Mouse (Mus musculus): Measurements from ENCODE around the gene Mri1. TPM values are rescaled to one million over a fixed set of nuclear protein-coding genes. Genes with fewer than 3 reads are reported as not detected.
A peak's percentile ranks its signal among the peaks of the same experiment; 100 is the strongest.

Mri1 gene
- total RNA-seq, 2 experiments from 2014 or later: 19.1 to 51.9 TPM

GRCm38 (mm10) chr8:84207811-84208210 lies 49.3 kb downstream of the Mri1 start:
- ATAC-seq (replicated peaks; ENCODE audit: low FRiP score, low TSS enrichment, poor library complexity, severe bottlenecking): no peak

DNA sequence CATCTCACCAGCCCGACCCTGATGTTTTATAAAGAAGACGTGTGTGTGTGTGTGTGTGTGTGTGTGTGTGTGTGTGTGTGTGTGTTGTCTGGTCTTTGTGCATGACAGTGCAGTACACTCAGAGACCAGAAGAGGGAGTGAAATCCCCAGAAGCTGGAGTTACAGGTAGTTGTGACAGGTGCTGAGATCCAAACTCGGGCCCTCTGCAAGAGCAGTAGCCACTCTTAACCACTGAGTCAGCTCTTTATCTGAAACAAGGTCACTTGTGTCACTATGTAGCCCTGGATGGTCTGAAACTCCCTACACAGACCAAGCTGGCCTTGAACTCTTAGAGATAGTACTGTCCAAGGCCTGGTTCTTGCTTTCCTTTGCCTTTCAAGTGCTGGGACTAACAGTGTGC lies 50.5 kb downstream of the Mri1 start:
- ATAC-seq (replicated peaks; ENCODE audit: low FRiP score, low TSS enrichment, poor library complexity, severe bottlenecking): no peak

DNA sequence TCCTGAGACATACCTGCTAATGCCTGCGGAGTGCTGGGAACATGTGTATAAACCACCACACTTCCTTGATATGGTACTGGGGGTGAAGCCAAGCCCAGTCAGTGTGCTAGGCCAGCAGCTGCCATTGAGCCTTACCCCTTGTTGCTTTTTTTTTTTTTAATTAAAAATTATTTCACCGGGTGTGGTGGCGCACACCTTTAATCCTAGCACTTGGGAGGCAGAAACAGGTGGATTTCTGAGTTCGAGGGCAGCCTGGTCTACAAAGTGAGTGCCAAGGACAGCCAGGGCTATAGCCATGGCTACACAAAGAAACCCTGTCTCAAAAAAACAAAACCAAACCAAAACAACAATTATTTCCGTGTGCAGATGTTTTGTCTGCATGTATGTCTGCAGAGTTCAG lies 52.1 kb downstream of the Mri1 start:
- no peak for ATAC-seq (replicated peaks; ENCODE audit: low FRiP score, low TSS enrichment, poor library complexity, severe bottlenecking)

- ATAC-seq (replicated peaks; ENCODE audit: low FRiP score, low TSS enrichment, poor library complexity, severe bottlenecking): no peak
Observed at GRCm38 (mm10) chr8:84203975-84204772, 53.0 kb downstream of the Mri1 start.

- peak; percentile 28 for ATAC-seq (replicated peaks; ENCODE audit: low FRiP score, low TSS enrichment, poor library complexity, severe bottlenecking)
Observed at GRCm38 (mm10) chr8:84202938-84203917, 53.9 kb downstream of the Mri1 start.

- ATAC-seq (replicated peaks; ENCODE audit: low FRiP score, low TSS enrichment, poor library complexity, severe bottlenecking): no peak
Observed at GRCm38 (mm10) chr8:84202466-84202865, 54.7 kb downstream of the Mri1 start.

GRCm38 (mm10) chr8:84201545-84202245 lies 55.4 kb downstream of the Mri1 start:
- no peak for ATAC-seq (replicated peaks; ENCODE audit: low FRiP score, low TSS enrichment, poor library complexity, severe bottlenecking)

GRCm38 (mm10) chr8:84200652-84201544 lies 56.2 kb downstream of the Mri1 start:
- no peak for ATAC-seq (replicated peaks; ENCODE audit: low FRiP score, low TSS enrichment, poor library complexity, severe bottlenecking)

DNA sequence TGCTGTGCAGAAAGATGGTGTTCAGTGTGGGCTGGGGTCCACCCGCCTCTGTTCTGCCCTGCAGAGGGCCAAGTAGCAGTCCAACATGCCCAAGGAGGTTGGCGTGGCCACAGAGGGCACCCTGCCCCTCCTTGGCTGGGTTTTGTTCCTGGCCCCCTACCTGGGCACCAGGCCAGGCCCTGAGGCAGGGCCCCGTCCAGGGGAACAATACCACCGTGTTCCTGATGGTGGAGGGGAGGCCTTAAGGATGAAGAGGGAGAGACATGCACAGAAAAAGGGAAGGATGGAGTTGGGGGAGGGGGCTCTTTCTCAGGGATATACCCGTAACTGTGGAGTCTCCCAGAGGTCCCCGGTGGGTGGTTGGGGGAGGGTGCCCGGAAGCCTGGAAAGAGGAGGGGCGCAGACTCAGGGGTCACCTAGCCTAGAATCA lies 57.0 kb downstream of the Mri1 start:
- no peak for ATAC-seq (replicated peaks; ENCODE audit: low FRiP score, low TSS enrichment, poor library complexity, severe bottlenecking)

Other genes with a start within 250 kb of the Mri1 start
- not detected in 2 replicates for gene 2210011C24Rik, start 245.2 kb downstream of the Mri1 start, total RNA-seq (2014; fragmentation: Nextera tagmentation)
- gene 2210011C24Rik, start 245.2 kb downstream of the Mri1 start, total RNA-seq (2017): not detected in 2 replicates
- not detected in 2 replicates for gene Palm3, start 235.9 kb downstream of the Mri1 start, total RNA-seq (2014; fragmentation: Nextera tagmentation)
- 0.30 TPM in 1 of 2 replicates, not detected in the other for gene Palm3, start 235.9 kb downstream of the Mri1 start, total RNA-seq (2017)
- 16.0 and 24.2 TPM in 2 replicates for gene Il27ra, start 214.7 kb downstream of the Mri1 start, total RNA-seq (2014; fragmentation: Nextera tagmentation)
- 4.5 TPM in 2 replicates for gene Il27ra, start 214.7 kb downstream of the Mri1 start, total RNA-seq (2017)
- gene Rln3, start 212.3 kb downstream of the Mri1 start, total RNA-seq (2014; fragmentation: Nextera tagmentation): not detected in 2 replicates
- not detected in 2 replicates for gene Rln3, start 212.3 kb downstream of the Mri1 start, total RNA-seq (2017)
- 3.3 TPM in 1 of 2 replicates, not detected in the other for gene Gm10643, start 192.2 kb downstream of the Mri1 start, total RNA-seq (2014; fragmentation: Nextera tagmentation)
- 1.6 and 4.2 TPM in 2 replicates for gene Gm10643, start 192.2 kb downstream of the Mri1 start, total RNA-seq (2017)
- 10.2 and 11.9 TPM in 2 replicates for gene Rfx1, start 190.5 kb downstream of the Mri1 start, total RNA-seq (2014; fragmentation: Nextera tagmentation)
- 2.1 and 3.7 TPM in 2 replicates for gene Rfx1, start 190.5 kb downstream of the Mri1 start, total RNA-seq (2017)
- gene Dcaf15, start 152.6 kb downstream of the Mri1 start, total RNA-seq (2014; fragmentation: Nextera tagmentation): 27.0 and 27.3 TPM in 2 replicates
- 14.1 and 16.3 TPM in 2 replicates for gene Dcaf15, start 152.6 kb downstream of the Mri1 start, total RNA-seq (2017)
- 0.79 TPM in 1 of 2 replicates, not detected in the other for gene Podnl1, start 131.3 kb downstream of the Mri1 start, total RNA-seq (2014; fragmentation: Nextera tagmentation)
- gene Podnl1, start 131.3 kb downstream of the Mri1 start, total RNA-seq (2017): 0.14 TPM in 1 of 2 replicates, not detected in the other
- gene Cc2d1a, start 109.4 kb downstream of the Mri1 start, total RNA-seq (2014; fragmentation: Nextera tagmentation): 8.6 and 10.7 TPM in 2 replicates
- gene Cc2d1a, start 109.4 kb downstream of the Mri1 start, total RNA-seq (2017): 3.2 and 6.9 TPM in 2 replicates
- 0.49 and 0.50 TPM in 2 replicates for gene 4930432K21Rik, start 109.3 kb downstream of the Mri1 start, total RNA-seq (2014; fragmentation: Nextera tagmentation)
- 1.1 and 1.7 TPM in 2 replicates for gene 4930432K21Rik, start 109.3 kb downstream of the Mri1 start, total RNA-seq (2017)
- gene Nanos3, start 72.1 kb downstream of the Mri1 start, total RNA-seq (2014; fragmentation: Nextera tagmentation): 2.9 and 5.0 TPM in 2 replicates
- not detected in 2 replicates for gene Nanos3, start 72.1 kb downstream of the Mri1 start, total RNA-seq (2017)
- gene Zswim4, start 20.3 kb downstream of the Mri1 start, total RNA-seq (2014; fragmentation: Nextera tagmentation): 2.8 and 4.8 TPM in 2 replicates
- gene Zswim4, start 20.3 kb downstream of the Mri1 start, total RNA-seq (2017): 3.3 and 3.7 TPM in 2 replicates
- gene D8Ertd738e, start 7.6 kb downstream of the Mri1 start, total RNA-seq (2014; fragmentation: Nextera tagmentation): 122 and 195 TPM in 2 replicates
- 63.7 and 94.8 TPM in 2 replicates for gene D8Ertd738e, start 7.6 kb downstream of the Mri1 start, total RNA-seq (2017)
- 18.0 and 20.9 TPM in 2 replicates for gene Ccdc130, start 13.1 kb upstream of the Mri1 start, total RNA-seq (2014; fragmentation: Nextera tagmentation)
- gene Ccdc130, start 13.1 kb upstream of the Mri1 start, total RNA-seq (2017): 9.5 and 12.7 TPM in 2 replicates
- gene Cacna1a, start 131.1 kb upstream of the Mri1 start, total RNA-seq (2014; fragmentation: Nextera tagmentation): 0.42 and 0.54 TPM in 2 replicates
- gene Cacna1a, start 131.1 kb upstream of the Mri1 start, total RNA-seq (2017): 0.19 and 7.6 TPM in 2 replicates